Mouse (Mus musculus) WW6 (cell line): Measurements from ENCODE around the gene 2210016F16Rik.
"Not testable (repeated sequence)": the region's sequence is repeated elsewhere in the genome, so short reads cannot be mapped to it uniquely, and the experiment has no call there.

Source experiments
- DNase-seq: peaks from one replicate; pipeline ENCODE4 v3.0.0-alpha.2; 2013; ENCODE audit warnings: low read depth, low spot score

The 2210016F16Rik gene

DNA sequence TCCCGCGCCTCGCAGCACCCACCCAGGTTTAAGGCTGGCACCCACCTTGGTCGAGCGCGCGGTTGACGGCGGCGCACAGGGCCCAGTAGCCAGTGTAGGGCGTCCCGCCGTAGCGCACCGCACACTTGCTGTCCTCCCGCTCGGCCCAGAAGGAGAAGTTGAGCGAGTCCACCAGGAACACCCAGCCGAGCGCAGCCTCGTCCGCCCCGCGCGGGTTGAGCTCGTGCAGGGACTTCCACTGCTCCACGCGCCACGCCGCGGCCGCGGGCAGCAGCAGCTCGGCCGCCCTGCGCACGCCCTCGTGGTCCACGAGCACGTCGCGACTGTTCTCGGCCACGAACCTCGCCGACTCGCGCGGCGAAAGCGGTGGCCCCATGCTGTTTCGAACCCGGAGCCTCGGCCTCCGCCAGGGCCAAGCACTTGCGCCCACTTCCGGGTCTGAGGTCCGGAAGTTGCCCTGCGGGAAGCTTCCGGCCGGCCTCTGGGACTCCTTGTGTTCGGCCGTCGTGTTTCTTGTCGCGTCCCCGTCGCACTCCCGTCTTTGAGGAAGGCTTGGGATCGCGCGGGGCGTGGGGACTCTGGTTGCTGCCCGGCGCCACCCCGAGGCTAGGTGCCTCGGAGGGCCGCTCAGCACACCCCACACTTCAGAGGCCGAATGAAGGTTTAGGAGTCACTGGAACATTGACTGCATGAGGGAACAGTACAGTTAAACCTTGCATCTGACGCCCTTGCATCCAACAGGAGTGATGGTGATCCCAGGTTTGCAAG is at the start of gene 2210016F16Rik:
Gene 2210016F16Rik (minus strand): TSS at position 447 of the 768 bp plus-strand sequence.
- peak; percentile 54 for DNase-seq

DNA sequence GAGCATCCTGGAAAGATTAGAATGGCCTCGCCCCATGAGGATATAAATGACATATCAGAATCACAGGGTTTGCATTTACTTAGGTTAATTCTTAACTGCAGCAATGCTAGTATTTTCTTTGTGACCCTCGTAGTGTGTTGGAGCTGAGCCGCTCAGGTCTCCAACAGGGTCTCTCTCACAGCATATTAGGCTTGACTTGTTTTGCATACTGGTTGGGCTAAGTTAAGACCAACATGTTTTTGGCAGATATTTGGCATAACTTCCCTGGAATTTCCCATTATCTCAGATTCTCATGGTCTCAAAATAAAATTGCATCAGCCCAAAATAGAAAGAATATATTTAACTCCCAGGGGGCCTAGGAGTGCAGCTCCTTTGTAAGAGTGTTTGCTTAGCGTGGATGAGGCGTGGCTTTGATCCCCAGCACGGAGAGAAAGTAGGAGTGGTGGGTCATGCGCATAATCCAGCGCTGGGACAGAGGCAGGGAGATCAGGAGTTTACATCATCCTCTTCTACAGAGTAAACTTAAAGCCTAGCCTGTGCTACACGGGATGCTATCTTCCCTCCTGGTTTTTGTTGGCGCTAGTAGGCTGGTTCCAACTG is 38.1 kb upstream of the 2210016F16Rik start:
- no peak for DNase-seq

DNA sequence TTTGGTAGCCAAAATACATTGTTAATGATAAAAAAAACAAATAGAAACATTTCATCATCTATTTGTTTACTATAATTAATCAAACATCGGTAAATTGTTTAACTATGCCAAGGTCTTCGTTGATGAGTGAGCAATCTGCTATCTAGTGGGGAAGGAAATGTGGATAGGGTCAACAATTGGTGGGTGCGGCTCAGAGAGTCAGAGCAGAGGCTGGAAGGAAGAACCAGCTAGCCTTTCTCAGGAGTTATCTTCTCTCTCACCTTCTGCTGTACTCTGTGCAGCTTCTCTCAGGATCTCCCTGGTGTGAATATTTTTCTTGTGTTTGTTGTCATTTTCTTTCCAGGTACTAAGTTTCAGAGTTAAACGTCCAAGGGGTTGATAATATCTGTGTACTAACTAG is 37.2 kb upstream of the 2210016F16Rik start:
- no peak for DNase-seq

DNA sequence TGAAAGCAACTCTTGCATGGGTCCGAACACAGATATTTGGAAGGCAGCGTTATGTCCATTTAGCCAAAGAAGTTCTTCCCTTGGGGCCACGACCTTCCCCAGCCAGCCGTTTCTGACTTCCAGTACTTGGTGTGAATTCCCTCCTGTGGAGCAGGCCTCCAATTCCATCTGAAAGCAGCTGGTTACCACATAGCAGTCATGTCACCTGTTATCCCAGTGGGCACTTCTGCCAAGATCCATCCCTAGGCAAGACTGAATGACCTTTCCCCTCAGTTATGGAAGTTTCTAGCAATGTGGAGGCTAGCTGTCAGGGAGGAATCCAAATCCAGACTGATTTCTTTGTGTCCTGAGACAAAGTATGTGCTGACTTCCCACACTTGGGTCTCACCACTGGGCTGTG is 36.0 kb upstream of the 2210016F16Rik start:
- DNase-seq: no peak

DNA sequence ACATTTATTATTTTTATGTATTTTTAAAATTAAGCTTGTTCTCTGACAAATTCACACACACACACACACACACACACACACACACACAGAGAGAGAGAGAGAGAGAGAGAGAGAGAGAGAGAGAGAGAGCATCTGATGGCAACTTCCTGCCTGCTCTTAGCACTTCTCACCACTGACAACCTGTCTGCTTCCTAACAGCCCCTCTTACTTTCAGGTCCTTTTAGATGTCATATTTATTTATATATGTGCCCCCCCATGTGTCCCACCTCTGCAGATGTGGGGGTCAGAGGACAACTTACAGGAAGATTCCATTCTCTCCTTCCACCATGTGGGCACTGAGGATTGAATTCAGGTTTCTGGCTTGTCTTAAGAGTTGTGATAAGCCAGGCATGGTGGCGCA is 34.2 kb upstream of the 2210016F16Rik start:
- DNase-seq: no peak

DNA sequence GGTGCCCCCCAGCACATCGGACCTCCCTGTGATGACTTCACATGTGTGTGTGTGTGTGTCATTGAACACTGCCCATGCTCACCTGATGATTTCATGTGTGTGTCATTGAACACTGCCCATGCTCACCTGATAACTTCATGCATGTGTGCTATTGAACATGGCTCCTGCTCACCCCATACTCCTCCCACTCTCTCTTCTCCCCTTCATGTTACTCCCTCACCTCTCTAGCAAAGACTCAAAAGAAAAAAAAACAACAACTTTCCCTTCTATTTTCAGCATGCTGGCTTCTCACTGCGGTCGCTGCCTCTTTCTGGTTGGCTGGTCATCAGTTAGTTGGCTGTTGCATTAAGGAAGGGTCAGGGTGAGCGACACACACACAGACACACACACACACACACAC is 33.6 kb upstream of the 2210016F16Rik start:
- DNase-seq: no peak

DNA sequence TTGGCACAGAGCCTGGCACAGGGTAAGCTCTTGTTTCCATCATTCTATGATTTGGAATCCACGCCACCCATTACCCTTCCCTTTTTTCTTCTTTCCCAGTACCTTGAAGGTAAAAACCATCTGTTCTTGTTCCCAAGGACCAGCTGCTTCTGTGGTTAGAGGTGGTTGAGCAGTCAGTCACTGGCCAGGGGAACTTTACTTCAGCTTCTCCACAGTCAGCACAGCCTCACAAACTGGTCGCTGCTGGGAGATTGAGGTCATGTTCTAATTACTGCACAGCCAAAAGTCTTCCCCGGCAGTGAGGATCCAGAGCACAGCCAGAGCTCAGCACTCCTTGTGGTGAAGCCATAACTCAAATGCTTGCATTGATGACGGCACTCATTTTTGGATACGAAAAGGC is 30.8 kb upstream of the 2210016F16Rik start:
- DNase-seq: no peak

DNA sequence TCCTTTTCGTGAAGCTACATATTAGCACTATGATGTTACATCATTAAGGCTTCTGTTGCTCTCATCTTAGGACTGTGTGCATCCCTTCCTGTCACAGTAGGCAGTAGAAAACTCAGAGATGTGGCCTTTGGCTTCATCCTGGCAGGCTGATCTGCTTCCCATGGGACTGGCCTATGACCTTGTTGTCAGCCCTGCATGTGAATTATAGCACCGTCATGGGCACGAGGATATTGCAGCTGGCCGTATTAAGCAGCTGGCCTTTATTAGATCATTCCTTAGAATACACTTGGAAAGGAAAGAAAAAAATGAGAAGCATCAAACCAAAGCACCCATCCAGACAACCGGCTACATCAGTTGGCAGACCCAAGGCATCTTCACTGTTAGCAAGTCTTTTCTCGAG is 30.3 kb upstream of the 2210016F16Rik start:
- no peak for DNase-seq

DNA sequence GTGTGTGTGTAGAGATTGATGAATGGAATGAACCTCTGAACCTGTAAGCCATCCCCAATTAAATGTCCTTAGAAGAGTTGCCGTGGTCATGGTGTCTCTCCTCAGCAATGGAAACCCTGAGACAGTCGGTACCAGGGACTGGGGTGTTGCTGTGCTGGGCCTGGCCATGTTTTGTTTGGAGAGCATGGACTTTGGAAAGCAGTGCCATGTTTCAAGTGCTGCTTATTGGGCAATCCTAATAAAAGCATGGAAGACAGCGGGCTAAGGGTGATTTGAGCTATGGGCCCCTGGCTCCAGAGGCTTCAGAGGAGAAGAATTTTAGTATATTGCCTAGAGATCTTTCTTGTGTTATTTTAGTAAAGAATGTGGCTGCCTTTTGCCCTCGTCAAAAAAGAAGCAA is 26.0 kb upstream of the 2210016F16Rik start:
- no peak for DNase-seq

DNA sequence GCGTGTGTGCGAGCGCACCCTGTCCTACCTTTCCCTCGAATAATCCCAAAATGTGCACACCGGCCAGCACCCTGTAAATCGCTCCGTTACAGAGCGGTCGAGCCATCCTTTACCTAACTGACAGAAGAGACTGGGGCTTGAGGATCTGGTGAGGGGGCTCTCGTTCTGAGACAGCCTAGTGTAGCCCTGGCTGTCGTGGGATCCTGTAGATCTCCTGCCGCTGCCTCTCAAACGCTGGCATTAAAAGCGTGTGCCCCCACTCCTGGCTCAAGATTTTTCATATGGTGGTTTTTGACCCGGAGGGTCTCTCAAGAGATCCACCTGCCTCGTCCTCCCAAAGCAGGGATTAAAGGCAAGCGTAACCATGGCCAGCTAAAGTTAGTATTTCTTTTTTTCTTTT is 18.2 kb upstream of the 2210016F16Rik start, which contains the start of gene Hnrnpk:
Gene Hnrnpk (minus strand): TSS at position 101 of the 400 bp plus-strand sequence.
- not testable (repeated sequence) for DNase-seq

DNA sequence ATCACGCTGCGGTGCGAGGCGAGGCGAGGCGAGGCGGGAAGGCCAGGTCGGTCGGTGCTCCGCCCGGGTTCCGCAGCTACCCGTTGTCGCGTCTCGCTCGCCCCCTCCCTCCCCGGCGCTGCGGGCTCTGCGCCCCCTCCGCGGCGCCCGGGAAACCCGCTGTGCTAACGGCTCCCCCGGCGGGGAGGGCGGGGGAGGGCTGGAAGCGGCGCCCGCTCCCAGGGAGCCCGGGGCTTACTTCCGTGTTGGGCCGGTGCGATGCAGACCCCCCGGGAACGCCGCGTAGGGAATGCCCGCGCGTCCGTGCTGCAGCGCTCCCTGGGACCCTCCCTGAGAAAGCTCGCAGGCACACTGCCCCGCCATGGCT is 17.7 kb upstream of the 2210016F16Rik start:
- DNase-seq: no peak

DNA sequence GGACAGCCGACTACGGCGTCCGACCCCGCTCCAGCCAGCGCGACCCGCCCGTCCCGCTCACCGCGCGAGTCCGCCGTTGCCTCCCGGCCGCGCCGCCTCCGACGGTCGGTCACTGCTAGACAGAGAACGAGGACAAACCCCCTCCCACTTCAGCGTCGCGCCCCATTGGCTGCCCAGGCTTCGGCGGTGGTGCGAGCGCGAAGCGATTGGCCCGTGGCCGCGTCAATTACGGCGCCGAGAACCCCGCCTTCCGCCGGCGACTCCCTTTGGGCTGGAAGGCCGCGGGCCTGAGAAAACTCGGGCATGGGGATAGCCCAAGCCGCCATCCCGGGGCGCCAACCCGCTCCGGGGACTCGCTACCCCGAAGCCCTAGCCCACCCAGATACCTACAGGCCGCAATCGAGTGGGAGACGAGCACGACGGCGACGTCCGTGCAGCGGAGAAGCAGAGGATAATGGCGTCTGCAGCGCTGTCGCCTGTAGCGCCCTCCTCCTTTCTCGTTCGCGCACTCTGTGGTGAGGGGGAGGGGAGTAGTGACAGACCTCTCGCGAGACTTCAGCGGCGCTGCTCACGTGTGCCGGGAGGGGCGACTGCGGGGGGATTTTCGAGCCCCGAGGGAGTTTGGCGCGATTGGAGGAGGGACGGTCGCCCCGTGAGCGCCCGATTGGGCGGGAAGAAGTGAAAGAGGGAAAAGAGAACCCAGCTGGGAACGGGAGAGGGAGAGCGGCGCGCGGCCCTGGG is 17.1 kb upstream of the 2210016F16Rik start, which contains the start of gene Rmi1:
Gene Rmi1 (plus strand): TSS at position 246 of the 741 bp plus-strand sequence.
- DNase-seq: peak; percentile 94

DNA sequence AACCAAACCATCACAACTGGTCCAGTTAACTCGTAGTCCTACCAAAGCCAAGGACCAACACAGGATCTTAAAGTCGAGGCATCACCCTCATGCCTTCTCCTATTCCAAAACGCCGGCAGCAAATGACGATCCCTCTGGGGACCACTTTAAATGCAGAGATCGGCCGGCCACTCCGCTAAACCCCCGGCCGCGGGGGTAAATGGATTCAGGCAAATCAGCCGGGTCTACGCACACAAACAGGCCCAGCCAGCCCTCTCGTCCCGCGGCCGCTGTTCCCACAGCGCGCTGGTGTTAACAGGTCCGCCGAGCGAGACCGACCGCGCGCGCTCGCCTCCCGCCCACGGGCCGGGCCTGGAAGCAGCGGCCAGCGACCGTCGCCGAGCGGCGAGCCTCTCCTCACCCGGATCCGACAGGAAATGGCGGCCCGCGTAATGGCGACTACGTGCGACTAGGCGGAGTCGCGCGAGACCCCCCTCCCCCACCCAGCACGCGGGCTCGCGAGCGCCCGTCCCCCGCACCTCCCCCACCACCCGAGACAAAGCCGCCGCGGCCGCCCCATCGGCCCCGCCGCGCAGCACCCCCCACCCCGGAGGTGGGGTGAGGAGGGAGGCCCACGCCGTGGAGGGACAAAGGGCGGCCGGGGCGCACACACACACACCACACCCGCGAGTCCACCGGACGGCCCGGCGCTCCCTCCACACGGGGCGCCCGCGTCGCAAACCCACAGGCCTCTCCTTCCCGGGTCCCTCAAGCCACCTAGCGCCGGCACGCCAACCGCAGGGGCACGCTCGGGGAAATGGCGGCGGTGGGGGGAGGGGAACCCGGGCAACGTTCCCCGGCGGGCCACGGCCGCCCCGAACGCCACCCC is 16.3 kb upstream of the 2210016F16Rik start:
- peak; percentile 52 for DNase-seq

DNA sequence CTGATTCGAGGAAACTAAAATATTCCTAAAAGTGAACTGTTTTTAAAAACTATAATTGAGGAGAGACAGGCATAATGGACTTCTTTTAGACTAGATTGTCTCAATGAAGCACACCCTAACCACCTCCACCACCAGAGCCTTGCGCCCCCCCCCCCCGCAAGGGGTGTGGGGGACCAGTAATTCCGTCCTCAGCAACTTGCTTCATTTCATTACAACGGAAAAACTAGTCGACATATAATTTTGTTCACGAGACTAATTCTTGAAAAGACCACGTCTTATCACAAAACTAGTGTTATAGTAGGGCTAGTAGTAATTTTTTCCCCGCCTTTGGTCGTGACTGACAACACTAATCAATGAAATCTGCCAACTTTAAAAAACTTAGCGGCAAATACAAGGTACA is 15.6 kb upstream of the 2210016F16Rik start:
- no peak for DNase-seq

DNA sequence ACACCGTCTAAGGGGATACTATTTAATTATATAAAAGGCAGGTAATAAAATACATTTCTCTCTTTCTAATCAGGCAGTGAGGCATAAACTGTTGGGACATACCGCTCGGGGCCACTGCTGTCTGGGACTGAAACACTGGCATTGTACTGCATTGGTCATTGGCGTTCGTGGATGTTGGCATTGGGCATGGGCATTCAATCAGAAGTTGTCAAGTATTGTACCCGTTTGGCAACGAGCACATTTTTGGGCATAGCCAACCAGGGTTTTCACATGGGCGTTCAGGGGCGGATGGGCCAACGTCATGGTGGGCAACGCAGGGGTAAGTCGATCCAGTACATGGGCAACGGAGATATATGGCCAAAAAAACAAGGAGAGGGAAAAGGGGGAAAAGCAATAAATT is 12.6 kb upstream of the 2210016F16Rik start:
- DNase-seq: no peak

DNA sequence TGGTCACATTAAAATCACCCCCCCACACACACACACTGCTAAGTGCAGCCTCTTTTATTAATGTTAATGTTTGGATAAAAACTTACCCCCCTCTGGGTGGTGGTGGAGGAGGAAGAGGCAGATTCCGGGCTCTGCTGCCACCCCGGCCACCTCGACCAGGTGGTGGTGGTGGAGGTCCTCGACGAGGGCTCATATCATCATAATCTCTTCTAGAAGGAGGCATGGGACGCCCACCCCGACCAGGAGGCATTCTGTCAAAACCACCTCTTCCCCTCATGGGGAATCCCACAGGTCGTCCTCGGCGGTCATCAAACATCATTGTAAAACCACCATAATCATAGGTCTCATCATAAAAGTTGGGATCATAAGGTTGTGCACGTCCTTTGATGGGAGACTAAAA is 9.4 kb upstream of the 2210016F16Rik start:
- DNase-seq: not testable (repeated sequence)

DNA sequence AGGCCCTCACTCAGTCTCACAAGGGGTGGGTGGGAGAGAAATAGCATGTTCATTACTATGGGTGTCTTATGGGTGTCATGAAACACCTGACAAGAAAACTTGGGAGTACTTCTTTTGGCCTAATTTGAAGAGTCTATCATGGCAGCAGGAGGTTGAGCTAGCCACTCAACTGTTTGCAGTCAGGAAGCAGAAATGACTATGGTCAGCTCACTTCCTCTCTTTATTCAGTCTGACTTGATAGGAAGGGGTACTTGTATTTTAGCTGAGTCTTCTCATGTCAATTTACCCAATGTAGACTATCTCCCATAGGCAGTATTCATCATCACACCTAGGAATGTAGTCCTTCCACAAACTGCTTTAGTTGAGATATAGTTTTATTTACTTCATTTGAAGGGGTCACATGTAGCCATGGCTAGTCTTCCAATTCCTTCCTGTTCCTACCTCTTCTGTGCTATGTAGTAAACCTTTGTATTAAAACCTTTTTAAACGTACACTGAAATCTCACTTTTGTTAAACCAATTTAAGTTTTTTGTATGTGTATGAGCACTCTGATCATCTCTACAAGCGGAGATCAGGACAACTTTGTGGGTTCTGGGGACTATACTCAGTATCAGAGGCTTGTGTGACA is 4.4 kb upstream of the 2210016F16Rik start:
- DNase-seq: no peak

DNA sequence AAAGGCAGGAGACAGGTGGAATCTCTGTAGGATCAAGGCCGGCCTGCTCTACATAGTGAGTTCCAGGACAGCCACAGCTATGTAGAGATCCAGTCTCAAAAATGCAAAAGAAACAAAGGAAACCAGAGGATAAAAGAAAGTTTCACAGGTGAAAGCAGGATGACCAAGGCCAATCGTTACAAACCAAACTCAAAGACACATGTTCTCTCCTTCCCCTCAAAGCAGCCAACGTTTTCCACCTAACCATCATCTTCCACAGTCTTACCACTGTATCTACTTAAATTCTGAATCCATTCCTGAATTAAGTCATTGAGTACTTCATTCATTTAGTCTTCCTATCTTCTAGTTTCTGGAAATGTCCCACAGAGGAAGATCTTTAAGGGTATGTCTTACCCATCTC is 3.4 kb upstream of the 2210016F16Rik start:
- no peak for DNase-seq

DNA sequence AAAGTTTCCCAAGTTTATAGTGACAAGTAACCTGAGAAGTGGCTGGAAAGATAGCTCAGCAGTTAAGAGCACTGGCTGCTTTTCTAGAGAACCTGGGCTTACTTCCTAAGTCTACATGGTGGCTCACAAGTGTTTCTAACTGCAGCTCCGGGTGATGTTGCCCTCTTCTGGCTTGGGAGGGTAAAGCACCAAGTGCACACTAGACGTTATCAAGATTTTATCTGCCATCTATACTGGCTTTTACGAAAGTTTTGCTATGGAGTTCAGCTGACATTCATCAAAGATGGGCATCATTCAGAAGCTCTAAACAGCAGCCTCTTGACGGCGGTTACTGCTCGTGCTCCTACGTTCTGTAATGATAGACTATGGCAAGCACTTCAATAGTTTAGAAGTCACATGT is 2.9 kb upstream of the 2210016F16Rik start:
- peak; percentile 52 for DNase-seq

DNA sequence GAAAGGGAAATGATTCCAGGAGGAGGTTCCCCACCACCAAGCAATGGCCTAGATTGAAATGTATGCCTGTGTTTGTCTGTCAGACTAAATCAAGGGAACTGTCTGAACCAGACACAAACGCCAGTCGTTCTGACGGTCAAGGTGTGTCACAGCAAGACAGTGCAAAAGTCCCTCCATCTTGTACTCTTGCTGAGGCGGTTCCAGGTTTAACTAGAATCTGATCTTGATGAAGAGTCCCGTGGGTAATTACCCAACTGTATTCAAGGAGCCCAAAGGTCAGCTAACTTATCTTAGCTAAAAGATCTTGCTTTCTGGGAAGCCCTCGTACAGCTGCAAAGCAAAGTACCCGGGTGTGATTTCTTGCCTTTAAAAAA is 509 bp upstream of the 2210016F16Rik start:
- DNase-seq: no peak

DNA sequence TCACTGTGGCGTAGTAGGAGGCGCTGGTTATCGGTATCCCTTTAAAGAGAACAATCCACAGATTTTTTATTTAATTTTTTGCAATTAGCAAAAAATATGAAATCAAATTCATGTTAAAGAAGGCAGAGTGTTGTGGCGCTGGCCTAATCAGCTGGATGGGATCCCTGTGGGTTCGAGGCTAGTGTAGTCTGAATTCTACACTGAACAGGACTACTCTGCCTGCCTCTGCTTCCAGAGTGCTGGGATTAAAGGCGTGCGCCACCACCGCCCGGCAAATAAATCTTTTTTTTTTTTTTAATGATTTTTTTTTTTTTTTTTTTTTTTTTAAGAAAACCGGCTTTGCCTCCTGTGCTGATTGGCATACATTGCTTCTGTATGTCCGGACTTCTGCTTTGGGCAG is 654 bp downstream of the 2210016F16Rik start:
- no peak for DNase-seq
